Mouse (Mus musculus) lung, embryonic 15.5 days (tissue): ENCODE measurements around the gene Foxc2. TPM values are rescaled to one million over a fixed set of nuclear protein-coding genes. Genes with fewer than 3 reads are reported as not detected.

Experiments
- ATAC-seq: fragments of 200-750 bp; cut with Nextera tagmentation; 2 replicates; pipeline ENCODE4 v1.8.0; 2017; ENCODE audit warnings: moderate number of reproducible peaks, borderline replicate concordance; ENCODE audit not compliant: low FRiP score, low TSS enrichment; ENCODE audit errors: extremely low read depth
- H3K27ac ChIP-seq: fragments of 300-500 bp; sonication (generic); 2 replicates; pipeline ENCODE4 v1.5.1; 2015; ENCODE audit warnings: moderate library complexity, mild to moderate bottlenecking, inconsistent platforms
- H3K27me3 ChIP-seq: fragments of 300-500 bp; sonication (generic); 2 replicates; pipeline ENCODE4 v1.6.1; 2015; ENCODE audit warnings: inconsistent platforms
- H3K36me3 ChIP-seq: fragments of 300-500 bp; sonication (generic); 2 replicates; pipeline ENCODE4 v1.6.1; 2015; ENCODE audit warnings: inconsistent platforms
- H3K4me1 ChIP-seq: fragments of 300-500 bp; sonication (generic); 2 replicates; pipeline ENCODE4 v1.6.1; 2015; ENCODE audit warnings: inconsistent platforms
- H3K4me2 ChIP-seq: fragments of 300-500 bp; sonication (generic); 2 replicates; pipeline ENCODE4 v1.6.1; 2015; ENCODE audit warnings: inconsistent platforms, mild to moderate bottlenecking, moderate library complexity
- H3K4me3 ChIP-seq: fragments of 300-500 bp; sonication (generic); 2 replicates; pipeline ENCODE4 v1.5.1; 2015; ENCODE audit warnings: mild to moderate bottlenecking, inconsistent platforms
- H3K9ac ChIP-seq: fragments of 300-500 bp; sonication (generic); 2 replicates; pipeline ENCODE4 v1.6.1; 2015; ENCODE audit warnings: inconsistent platforms
- H3K9me3 ChIP-seq: fragments of 300-500 bp; sonication (generic); 2 replicates; pipeline ENCODE4 v1.6.1; 2016; ENCODE audit warnings: inconsistent platforms
- WGBS: fragments of 180-500 bp; shearing (Covaris S2); methylation state at CpG from one replicate; pipeline ENCODE4 v1.1.7; 2015; 5-methylcytosine and 5-hydroxymethylcytosine counted together
- polyA plus RNA-seq: library from polyadenylated mRNA; unstranded; fragments of >200 nt; fragmentation: Nextera tagmentation; extraction: Ambion mirVana; gene quantifications from 2 replicates; pipeline ENCODE4 v1.2.1, GENCODE M21; 2015

Foxc2 gene
- polyA plus RNA-seq, 1 experiment from 2014 or later: 2.1 TPM

- WGBS: 2% methylated on average over 49 of the region's 49 CpGs
- peak overlapping the region; percentile 82 for H3K9ac ChIP-seq
- H3K9me3 ChIP-seq: no peaks in the 10 kb centered on the region
- H3K27ac ChIP-seq: peak overlapping the region; percentile 99
- peaks cover 2% of the 10 kb centered on the region; the same call in 1 of the 2 replicates for H3K36me3 ChIP-seq
- H3K27me3 ChIP-seq: peaks cover 93% of the 10 kb centered on the region
- peak overlapping the region; percentile 78 for H3K4me2 ChIP-seq
- 0 out of 2 replicates have a peak, but pooled peaks cover 15% of the 10 kb centered on the region for H3K4me1 ChIP-seq
- ATAC-seq: no peak
- H3K4me3 ChIP-seq: peak overlapping the region; percentile 73
Observed at GRCm38 (mm10) chr8:121080361-121081090, 35.4 kb upstream of the Foxc2 start.

GRCm38 (mm10) chr8:121081398-121081797, 34.6 kb upstream of the Foxc2 start:
- H3K4me1 ChIP-seq: 0 out of 2 replicates have a peak, but pooled peaks cover 15% of the 10 kb centered on the region
- peak overlapping the region; percentile 78 for H3K4me2 ChIP-seq
- WGBS: under 1% methylated on average over 7 of the region's 7 CpGs
- H3K9me3 ChIP-seq: no peaks in the 10 kb centered on the region
- H3K27ac ChIP-seq: peak overlapping the region; percentile 99
- H3K27me3 ChIP-seq: peaks cover 93% of the 10 kb centered on the region
- H3K36me3 ChIP-seq: peaks cover 2% of the 10 kb centered on the region; the same call in 1 of the 2 replicates
- ATAC-seq: no peak
- H3K4me3 ChIP-seq: peak overlapping the region; percentile 73
- peak overlapping the region; percentile 82 for H3K9ac ChIP-seq

DNA sequence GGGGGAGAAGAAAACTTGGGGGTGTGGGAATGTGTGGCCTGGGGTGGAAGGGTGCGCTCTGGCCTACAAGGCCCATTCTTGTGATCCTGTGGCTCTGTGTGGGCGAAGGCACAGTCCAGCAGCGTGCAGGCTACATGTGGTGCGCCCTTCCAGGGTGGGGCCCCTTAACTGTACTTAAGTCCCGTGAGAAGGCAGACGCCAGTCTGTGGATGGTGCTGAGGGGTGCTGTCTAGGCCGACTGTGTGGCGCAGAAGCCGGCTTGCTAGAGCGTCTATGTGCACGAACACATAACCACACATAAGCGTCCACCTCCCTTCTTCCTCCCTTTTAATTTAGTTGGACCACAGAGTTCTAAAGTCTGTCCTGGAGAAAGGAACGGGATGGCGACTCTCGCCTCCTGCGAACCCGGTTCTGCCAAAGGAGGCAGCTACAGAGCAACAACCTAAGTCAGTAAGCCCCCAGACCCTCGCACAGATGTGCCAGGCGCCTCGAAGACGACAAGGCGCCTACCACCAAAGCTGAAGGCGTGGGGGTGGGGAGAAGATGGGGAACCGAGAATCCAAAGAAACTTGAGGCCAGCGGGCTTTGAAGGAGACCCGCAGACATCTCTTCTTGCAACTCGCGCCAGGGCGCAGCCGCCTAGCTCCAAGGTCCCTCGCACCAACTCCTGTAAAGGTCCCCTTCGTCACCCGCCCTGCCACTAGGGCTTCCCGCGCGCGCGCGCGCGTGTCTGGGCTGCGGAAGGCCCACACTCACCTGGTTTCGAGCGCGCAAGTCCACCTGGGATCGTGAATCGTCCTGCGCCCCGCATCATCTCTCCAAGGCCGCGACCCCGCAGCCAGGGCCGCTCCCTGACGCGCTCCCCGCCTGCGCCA, 33.5 kb upstream of the Foxc2 start:
- Histone ChIP-seq H3K4me3 (peak overlapping the region; percentile 73), H3K9ac (peak overlapping the region; percentile 82), H3K27ac (peak overlapping the region; percentile 99), H3K4me2 (peak overlapping the region; percentile 78), H3K36me3 (no peaks in the 10 kb centered on the region; the same call in 1 of the 2 replicates), H3K27me3 (peaks cover 92% of the 10 kb centered on the region), H3K9me3 (no peaks in the 10 kb centered on the region), H3K4me1 (0 out of 2 replicates have a peak, but pooled peaks cover 15% of the 10 kb centered on the region)
- WGBS: 1% methylated on average over 57 of the region's 57 CpGs
- ATAC-seq: no peak

DNA sequence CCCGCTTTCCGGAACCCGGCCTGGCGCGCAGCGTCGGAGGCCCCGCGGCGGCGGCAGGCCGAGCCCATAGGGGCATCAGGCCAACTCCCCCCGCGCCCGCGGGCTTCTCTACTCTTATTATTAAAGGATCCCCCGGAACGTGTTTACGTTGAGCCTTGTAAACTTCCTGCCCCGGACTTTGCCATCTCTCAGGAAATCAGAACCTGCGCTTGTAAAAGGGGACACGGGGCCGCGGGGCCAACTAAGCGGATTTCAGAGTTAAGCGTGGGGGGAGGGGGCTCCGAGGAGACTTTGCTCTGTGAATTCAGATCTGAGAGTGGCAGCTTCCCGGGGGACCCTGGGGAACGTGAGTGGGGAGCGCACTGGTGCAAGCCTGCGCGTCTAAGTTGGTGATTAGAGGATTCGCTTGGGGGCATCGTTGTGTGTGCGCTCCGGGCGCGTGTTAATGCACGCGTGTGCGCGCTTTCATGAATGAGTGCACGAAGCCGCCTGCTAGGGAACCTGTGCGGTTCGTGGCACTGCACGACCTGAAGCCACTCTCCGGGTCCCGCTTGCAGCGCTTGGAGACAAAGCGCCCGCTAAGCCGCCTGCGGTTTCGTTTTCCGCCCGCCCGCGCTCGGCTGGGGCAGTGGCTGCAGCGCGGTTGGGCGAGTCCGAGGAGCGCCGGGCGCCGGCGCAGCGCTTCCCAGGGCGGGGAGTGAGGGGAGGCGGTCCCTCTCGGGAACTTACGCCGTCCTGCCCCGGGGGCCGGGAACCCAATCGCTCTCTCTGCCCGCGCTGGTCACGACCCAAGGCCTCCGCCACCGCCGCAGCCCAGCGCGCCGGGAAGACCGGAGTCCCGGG, 32.7 kb upstream of the Foxc2 start:
- WGBS: under 1% methylated on average over 89 of the region's 89 CpGs
- H3K9me3 ChIP-seq: no peaks in the 10 kb centered on the region
- H3K4me1 ChIP-seq: 0 out of 2 replicates have a peak, but pooled peaks cover 15% of the 10 kb centered on the region
- H3K4me3 ChIP-seq: peak overlapping the region; percentile 73
- peak; percentile 75 for ATAC-seq
- H3K27me3 ChIP-seq: peaks cover 90% of the 10 kb centered on the region
- H3K4me2 ChIP-seq: peak overlapping the region; percentile 78
- peak overlapping the region; percentile 82 for H3K9ac ChIP-seq
- H3K27ac ChIP-seq: peak overlapping the region; percentile 99
- H3K36me3 ChIP-seq: no peaks in the 10 kb centered on the region

DNA sequence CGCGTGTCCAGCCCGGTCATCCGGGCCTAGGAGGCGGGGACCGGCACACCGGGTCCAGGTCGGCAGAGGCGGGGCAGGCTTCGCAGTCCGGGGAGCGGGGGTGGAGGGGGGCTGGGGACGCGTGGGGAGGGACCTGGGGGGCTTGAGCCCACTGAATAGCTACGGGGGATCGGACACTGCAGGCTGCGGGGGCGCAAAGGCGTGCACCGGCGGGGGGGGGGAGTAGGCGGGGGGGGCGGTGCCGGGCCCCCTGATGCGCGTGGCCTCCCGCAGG, 32.1 kb upstream of the Foxc2 start:
- peak overlapping the region; percentile 99 for H3K27ac ChIP-seq
- peak overlapping the region; percentile 78 for H3K4me2 ChIP-seq
- peak overlapping the region; percentile 73 for H3K4me3 ChIP-seq
- peak overlapping the region; percentile 82 for H3K9ac ChIP-seq
- 0 out of 2 replicates have a peak, but pooled peaks cover 15% of the 10 kb centered on the region for H3K4me1 ChIP-seq
- H3K27me3 ChIP-seq: peaks cover 91% of the 10 kb centered on the region
- H3K36me3 ChIP-seq: no peaks in the 10 kb centered on the region
- WGBS: under 1% methylated on average over 13 of the region's 27 CpGs
- ATAC-seq: no peak
- no peaks in the 10 kb centered on the region for H3K9me3 ChIP-seq

DNA sequence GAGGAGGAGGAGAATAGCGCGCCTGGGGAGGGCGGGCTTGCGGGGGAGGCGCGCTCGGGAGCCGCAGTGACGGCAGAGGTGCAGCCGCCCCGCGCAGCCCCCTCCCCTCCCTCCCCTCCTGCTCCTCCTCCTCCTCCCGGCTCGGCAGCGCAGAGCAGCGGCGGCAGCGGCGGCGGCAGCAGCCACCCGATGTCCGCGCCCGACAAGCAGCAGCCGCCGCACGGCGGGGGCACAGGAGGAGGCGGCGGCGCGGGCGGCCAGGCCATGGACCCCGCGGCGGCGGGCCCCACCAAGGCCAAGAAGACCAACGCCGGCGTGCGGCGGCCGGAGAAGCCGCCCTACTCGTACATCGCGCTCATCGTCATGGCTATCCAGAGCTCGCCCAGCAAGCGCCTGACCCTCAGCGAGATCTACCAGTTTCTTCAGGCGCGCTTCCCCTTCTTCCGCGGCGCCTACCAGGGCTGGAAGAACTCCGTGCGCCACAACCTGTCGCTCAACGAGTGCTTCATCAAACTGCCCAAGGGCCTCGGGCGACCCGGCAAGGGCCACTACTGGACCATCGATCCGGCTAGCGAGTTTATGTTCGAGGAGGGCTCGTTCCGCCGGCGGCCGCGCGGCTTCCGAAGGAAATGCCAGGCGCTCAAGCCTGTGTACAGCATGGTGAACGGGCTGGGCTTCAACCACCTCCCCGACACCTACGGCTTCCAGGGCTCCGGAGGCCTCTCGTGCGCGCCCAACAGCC, 31.6 kb upstream of the Foxc2 start, which contains the start of gene Foxf1:
TSS of gene Foxf1 (plus strand) at position 177 of the 742 bp plus-strand sequence.
- Histone ChIP-seq H3K9me3 (no peaks in the 10 kb centered on the region), H3K36me3 (no peaks in the 10 kb centered on the region), H3K9ac (peak within 1 kb of the TSS; percentile 82), H3K27me3 (peaks cover 91% of the 10 kb centered on the region), H3K27ac (peak within 1 kb of the TSS; percentile 99), H3K4me2 (peak within 1 kb of the TSS; percentile 78), H3K4me1 (peaks cover 19% of the 10 kb centered on the region), H3K4me3 (peak within 1 kb of the TSS; percentile 73)
- WGBS: 0% methylated on average over 64 of the region's 83 CpGs
- ATAC-seq: peak; percentile 89

DNA sequence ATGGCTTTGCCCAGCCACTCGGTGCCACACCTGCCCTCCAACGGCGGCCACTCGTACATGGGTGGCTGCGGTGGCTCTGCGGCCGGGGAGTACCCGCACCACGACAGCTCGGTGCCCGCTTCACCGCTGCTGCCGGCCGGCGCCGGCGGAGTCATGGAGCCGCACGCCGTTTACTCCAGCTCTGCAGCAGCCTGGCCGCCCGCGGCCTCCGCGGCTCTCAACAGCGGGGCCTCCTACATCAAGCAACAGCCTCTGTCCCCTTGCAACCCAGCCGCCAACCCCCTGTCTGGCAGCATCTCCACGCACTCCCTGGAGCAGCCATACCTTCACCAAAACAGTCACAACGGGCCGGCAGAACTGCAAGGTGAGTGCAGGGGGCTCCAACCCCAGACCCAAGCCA, 31.0 kb upstream of the Foxc2 start:
- Histone ChIP-seq H3K27ac (peak overlapping the region; percentile 99), H3K9ac (peak overlapping the region; percentile 82), H3K4me1 (peaks cover 25% of the 10 kb centered on the region), H3K9me3 (no peaks in the 10 kb centered on the region), H3K36me3 (no peaks in the 10 kb centered on the region), H3K4me3 (peak overlapping the region; percentile 73), H3K27me3 (peaks cover 94% of the 10 kb centered on the region), H3K4me2 (peak overlapping the region; percentile 78)
- no peak for ATAC-seq
- 3% methylated on average over 30 of the region's 30 CpGs for WGBS

GRCm38 (mm10) chr8:121085561-121085960, 30.4 kb upstream of the Foxc2 start:
- ATAC-seq: no peak
- Histone ChIP-seq H3K9me3 (no peaks in the 10 kb centered on the region), H3K36me3 (no peaks in the 10 kb centered on the region), H3K4me3 (peak overlapping the region; percentile 73), H3K9ac (peak overlapping the region; percentile 82), H3K4me1 (peaks cover 26% of the 10 kb centered on the region), H3K27me3 (peaks cover 94% of the 10 kb centered on the region), H3K4me2 (peak overlapping the region; percentile 78), H3K27ac (peak overlapping the region; percentile 99)
- 28% methylated on average over 3 of the region's 3 CpGs for WGBS

- H3K27me3 ChIP-seq: peaks cover 94% of the 10 kb centered on the region
- H3K9me3 ChIP-seq: no peaks in the 10 kb centered on the region
- peak overlapping the region; percentile 73 for H3K4me3 ChIP-seq
- H3K36me3 ChIP-seq: no peaks in the 10 kb centered on the region
- WGBS: 9% methylated on average over 19 of the region's 19 CpGs
- peak overlapping the region; percentile 82 for H3K9ac ChIP-seq
- H3K27ac ChIP-seq: peak overlapping the region; percentile 99
- peak overlapping the region; percentile 78 for H3K4me2 ChIP-seq
- no peak for ATAC-seq
- peaks cover 32% of the 10 kb centered on the region for H3K4me1 ChIP-seq
Observed at GRCm38 (mm10) chr8:121086004-121086900, 29.7 kb upstream of the Foxc2 start.

- Histone ChIP-seq H3K4me2 (peak overlapping the region; percentile 78), H3K36me3 (no peaks in the 10 kb centered on the region), H3K4me1 (peaks cover 42% of the 10 kb centered on the region), H3K9me3 (no peaks in the 10 kb centered on the region), H3K9ac (peak overlapping the region; percentile 51), H3K27me3 (peaks cover 93% of the 10 kb centered on the region), H3K4me3 (peak overlapping the region; percentile 73), H3K27ac (peak overlapping the region; percentile 29; the same call in 1 of the 2 replicates)
- no peak for ATAC-seq
- WGBS: 8% methylated on average over 8 of the region's 8 CpGs
Observed at GRCm38 (mm10) chr8:121088281-121088680, 27.7 kb upstream of the Foxc2 start.
